Mouse (Mus musculus) stomach, embryonic 16.5 days (tissue): Measurements from ENCODE around the gene Scn1a. TPM values are rescaled to one million over a fixed set of nuclear protein-coding genes. Genes with fewer than 3 reads are reported as not detected.
A peak's percentile ranks its signal among the peaks of the same experiment; 100 is the strongest.

ENCODE experiments used
- ATAC-seq: fragments of 200-750 bp; cut with Nextera tagmentation; 2 replicates; pipeline ENCODE4 v1.8.0; 2017; ENCODE audit warnings: moderate number of reproducible peaks, moderate TSS enrichment; ENCODE audit not compliant: insufficient read depth, low FRiP score
- H3K27ac ChIP-seq: fragments of 300-500 bp; sonication (generic); 2 replicates; pipeline ENCODE4 v1.5.1; 2014; ENCODE audit warnings: low read length
- H3K27me3 ChIP-seq: fragments of 300-500 bp; sonication (generic); 2 replicates; pipeline ENCODE4 v1.6.1; 2014; ENCODE audit warnings: low read length, control low read depth, mixed read lengths; ENCODE audit not compliant: control insufficient read depth, insufficient read depth
- H3K36me3 ChIP-seq: fragments of 300-500 bp; sonication (generic); 2 replicates; pipeline ENCODE4 v1.6.1; 2014; ENCODE audit warnings: low read length; ENCODE audit not compliant: control insufficient read depth, insufficient read depth
- H3K4me1 ChIP-seq: fragments of 300-500 bp; sonication (generic); 2 replicates; pipeline ENCODE4 v1.6.1; 2014; ENCODE audit warnings: low read length, control low read depth, mixed read lengths; ENCODE audit not compliant: control insufficient read depth, insufficient read depth
- H3K4me2 ChIP-seq: fragments of 300-500 bp; sonication (generic); 2 replicates; pipeline ENCODE4 v1.6.1; 2014; ENCODE audit warnings: low read depth, low read length, mixed read lengths
- H3K4me3 ChIP-seq: fragments of 300-500 bp; sonication (generic); replicated peaks from 2 replicates; pipeline ENCODE4 v1.5.1; 2014; ENCODE audit warnings: mild to moderate bottlenecking, low read length
- H3K9ac ChIP-seq: fragments of 300-500 bp; sonication (generic); 2 replicates; pipeline ENCODE4 v1.6.1; 2014; ENCODE audit warnings: low read length
- H3K9me3 ChIP-seq: fragments of 300-500 bp; sonication (generic); replicated peaks from 2 replicates; pipeline ENCODE4 v1.6.1; 2016; ENCODE audit warnings: low read length, control low read depth; ENCODE audit not compliant: control insufficient read depth
- WGBS: fragments of 180-500 bp; shearing (Covaris S2); extraction: QIAGEN DNeasy Blood & Tissue Kit; methylation state at CpG from one replicate; pipeline ENCODE4 v1.1.7; 2014; 5-methylcytosine and 5-hydroxymethylcytosine counted together
- polyA plus RNA-seq: library from polyadenylated mRNA; unstranded; fragments of >200 nt; fragmentation: Nextera tagmentation; extraction: Ambion mirVana; gene quantifications from 2 replicates; pipeline ENCODE4 v1.2.1, GENCODE M21; 2015

Scn1a gene
- polyA plus RNA-seq, 1 experiment from 2014 or later = 0.18 TPM

DNA sequence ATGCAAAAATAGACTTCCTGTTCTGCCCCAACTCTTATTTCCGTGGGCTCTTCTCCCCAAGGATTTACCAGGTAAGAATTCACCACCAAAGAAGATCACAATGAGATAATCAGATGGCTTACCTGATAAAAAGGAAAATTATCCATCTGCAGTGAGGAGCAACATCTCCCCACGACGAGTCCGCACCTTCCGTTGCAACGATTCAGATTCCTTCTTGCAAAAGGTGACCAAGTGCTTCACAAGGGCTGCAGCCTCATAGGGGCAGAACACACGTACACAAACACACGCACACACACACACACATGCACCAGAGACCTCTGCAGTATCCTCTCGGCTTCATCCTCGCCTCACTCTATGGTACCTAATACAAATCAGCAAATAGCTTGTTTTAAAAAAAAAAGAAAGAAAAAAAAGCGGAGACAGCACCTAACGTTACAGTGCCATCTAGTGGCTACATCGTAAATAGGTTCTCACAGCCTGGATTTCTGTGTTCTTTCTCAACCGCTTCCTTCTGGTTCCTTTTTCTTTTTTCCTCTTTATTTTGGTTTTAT is 30.8 kb downstream of the Scn1a start:
- peak overlapping the region; percentile 57; the same call in 1 of the 2 replicates for H3K9ac ChIP-seq

DNA sequence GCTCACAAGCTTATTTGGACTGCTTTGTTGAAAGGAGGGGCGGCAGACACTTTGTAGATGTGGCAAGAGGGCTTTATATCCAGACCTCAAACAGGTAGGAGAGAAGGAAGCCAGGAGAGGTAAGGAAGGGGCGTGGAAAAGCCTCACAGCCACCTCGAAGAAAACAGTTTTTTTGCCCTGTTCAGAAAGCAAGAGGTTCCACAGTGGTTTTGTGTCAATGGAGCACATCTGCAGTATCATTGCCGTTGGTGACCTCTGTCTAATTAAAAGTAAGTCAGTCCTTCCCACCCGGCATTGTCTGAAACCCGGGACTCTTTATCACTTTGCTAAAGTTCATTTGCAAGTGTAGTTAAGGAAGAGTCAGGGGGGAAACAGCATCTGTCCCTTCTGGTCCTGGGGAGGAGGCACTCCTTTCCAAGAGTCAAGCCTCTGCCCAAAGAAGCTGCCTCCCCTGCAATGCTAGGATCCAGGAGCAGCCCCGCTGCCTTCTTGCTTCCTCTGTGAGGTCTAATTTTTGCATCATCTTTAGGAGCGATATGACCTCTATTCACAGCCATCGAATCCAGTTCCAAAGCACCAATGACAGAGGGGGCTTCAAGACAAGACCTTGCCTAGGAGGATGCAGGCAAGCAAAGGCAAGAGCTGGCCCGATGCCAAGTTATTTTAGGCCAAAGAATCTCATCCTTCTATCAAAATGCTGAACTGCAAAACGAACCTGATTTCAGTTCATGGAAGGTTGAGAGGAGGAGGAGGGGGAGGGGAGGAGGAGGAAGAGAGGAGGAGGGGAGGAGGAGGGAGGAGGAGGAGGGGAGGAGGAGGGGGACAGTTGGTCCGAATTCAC is 31.5 kb downstream of the Scn1a start:
- Histone ChIP-seq H3K27ac (no peak overlapping the region), H3K4me3 (peak overlapping the region; percentile 54), H3K9ac (0 out of 2 replicates have a peak overlapping the region, but pooled peaks have one; percentile 57), H3K4me1 (peaks cover 3% of the 10 kb centered on the region; the same call in 1 of the 2 replicates), H3K27me3 (no peaks in the 10 kb centered on the region), H3K9me3 (no peaks in the 10 kb centered on the region), H3K36me3 (no peaks in the 10 kb centered on the region), H3K4me2 (peak overlapping the region; percentile 94)
- WGBS = 7% methylated on average over 12 of the region's 12 CpGs
- no peak for ATAC-seq

More for the DNA sequence above, 30.8 kb downstream of the Scn1a start:
- under 1% methylated on average over 14 of the region's 14 CpGs for WGBS
- Histone ChIP-seq H3K27me3 (no peaks in the 10 kb centered on the region), H3K4me2 (peak overlapping the region; percentile 94), H3K27ac (no peak overlapping the region), H3K9me3 (no peaks in the 10 kb centered on the region), H3K4me3 (peak overlapping the region; percentile 54), H3K36me3 (no peaks in the 10 kb centered on the region), H3K4me1 (peaks cover 3% of the 10 kb centered on the region; the same call in 1 of the 2 replicates)
- ATAC-seq = no peak

DNA sequence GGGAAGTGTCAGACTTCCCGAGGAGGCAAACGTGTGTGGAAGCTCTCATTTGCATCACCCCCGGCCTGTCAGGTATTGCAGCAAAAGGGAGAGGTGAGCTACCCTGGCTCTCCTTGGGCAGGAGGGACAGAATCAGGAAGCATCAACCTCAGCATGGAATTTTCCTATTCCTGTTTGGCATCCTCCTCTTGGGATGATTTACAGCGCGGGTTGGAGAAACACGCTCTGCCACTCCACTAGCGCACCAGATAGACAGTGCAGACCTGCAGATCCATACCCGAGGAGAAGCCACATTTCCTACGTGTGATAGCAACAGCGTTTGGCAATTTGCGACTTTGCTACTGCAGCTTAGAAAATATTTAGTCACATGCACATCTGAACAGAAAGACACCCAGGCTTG is 32.2 kb downstream of the Scn1a start:
- peak overlapping the region; percentile 94; the same call in 1 of the 2 replicates for H3K4me2 ChIP-seq
- 16% methylated on average over 11 of the region's 11 CpGs for WGBS
- H3K4me3 ChIP-seq = peak overlapping the region; percentile 17; the same call in 1 of the 2 replicates
- no peaks in the 10 kb centered on the region for H3K9me3 ChIP-seq
- no peak overlapping the region for H3K9ac ChIP-seq
- no peak for ATAC-seq
- no peaks in the 10 kb centered on the region for H3K27me3 ChIP-seq
- no peaks in the 10 kb centered on the region for H3K36me3 ChIP-seq
- H3K4me1 ChIP-seq = peaks cover 3% of the 10 kb centered on the region; the same call in 1 of the 2 replicates
- no peak overlapping the region for H3K27ac ChIP-seq

DNA sequence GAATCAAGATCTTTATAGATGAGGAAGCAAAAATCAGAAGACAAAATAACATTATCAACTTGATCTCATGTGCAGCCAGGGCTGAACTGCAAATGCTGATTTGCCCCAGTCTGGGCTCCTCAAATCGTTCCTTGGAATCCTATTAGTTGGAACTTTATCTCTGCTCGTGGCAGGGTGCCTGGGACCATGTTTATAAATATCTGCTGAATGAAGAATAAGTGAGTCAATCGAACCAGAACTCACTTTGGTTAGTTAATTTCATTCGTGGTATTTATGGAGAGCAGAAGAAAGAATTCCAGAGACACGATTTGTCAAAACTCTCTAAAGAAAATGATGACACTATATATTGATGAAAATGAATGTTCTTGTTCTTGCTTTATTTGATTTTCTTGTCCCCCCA is 48.1 kb downstream of the Scn1a start:
- H3K27ac ChIP-seq = no peak overlapping the region
- H3K9me3 ChIP-seq = no peaks in the 10 kb centered on the region
- no peak for ATAC-seq
- no peak overlapping the region for H3K4me2 ChIP-seq
- H3K4me1 ChIP-seq = no peaks in the 10 kb centered on the region
- H3K9ac ChIP-seq = no peak overlapping the region
- no peak overlapping the region for H3K4me3 ChIP-seq
- H3K27me3 ChIP-seq = no peaks in the 10 kb centered on the region
- no peaks in the 10 kb centered on the region for H3K36me3 ChIP-seq
- WGBS = 46% methylated on average over 5 of the region's 5 CpGs

DNA sequence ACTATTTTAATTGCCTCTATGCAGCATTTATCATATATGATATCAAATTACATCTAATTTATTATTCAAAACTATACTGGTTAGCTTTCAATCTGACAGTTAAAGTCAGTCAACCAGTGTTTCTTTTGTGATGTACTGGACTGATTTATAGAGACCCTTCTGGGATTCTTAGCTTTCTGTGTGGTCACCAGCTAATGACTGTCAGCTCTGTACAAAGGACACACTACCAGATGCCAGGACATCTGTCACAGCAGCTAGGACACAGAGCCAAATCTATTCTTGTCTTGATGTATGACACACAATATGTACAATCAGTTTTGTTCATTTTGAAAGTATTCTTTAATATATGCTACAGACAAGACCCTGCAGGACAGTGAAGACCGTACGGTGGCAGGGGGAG is 72.7 kb downstream of the Scn1a start:
- WGBS = 89% methylated on average over 2 of the region's 2 CpGs
- no peak overlapping the region for H3K9ac ChIP-seq
- H3K9me3 ChIP-seq = no peaks in the 10 kb centered on the region
- no peak overlapping the region for H3K4me3 ChIP-seq
- H3K4me1 ChIP-seq = no peaks in the 10 kb centered on the region
- ATAC-seq = no peak
- no peaks in the 10 kb centered on the region for H3K27me3 ChIP-seq
- no peak overlapping the region for H3K27ac ChIP-seq
- H3K4me2 ChIP-seq = no peak overlapping the region
- H3K36me3 ChIP-seq = no peaks in the 10 kb centered on the region

DNA sequence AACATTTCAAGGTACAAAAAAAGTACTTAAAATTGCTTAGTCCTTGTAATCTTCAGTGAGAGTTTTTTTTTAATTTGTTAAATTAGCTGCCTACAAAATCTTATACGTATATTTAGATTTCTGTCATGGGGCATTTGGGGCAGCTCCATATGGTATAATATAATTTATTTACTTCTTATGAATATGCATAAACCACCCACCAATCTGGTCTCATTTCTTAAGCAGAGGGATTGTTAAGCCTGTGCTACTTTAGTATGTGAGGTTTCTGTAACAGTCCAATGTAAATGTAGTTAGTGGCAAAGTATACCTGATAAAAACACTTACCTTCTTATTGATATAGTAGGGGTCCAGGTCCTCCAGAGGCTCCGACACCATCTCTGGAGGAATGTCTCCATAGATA is 90.0 kb downstream of the Scn1a start:
- Histone ChIP-seq H3K4me1 (no peaks in the 10 kb centered on the region), H3K4me3 (no peak overlapping the region), H3K9me3 (no peaks in the 10 kb centered on the region), H3K9ac (no peak overlapping the region), H3K27ac (no peak overlapping the region), H3K36me3 (no peaks in the 10 kb centered on the region), H3K4me2 (no peak overlapping the region), H3K27me3 (no peaks in the 10 kb centered on the region)
- no peak for ATAC-seq
- WGBS = 85% methylated on average over 2 of the region's 2 CpGs

DNA sequence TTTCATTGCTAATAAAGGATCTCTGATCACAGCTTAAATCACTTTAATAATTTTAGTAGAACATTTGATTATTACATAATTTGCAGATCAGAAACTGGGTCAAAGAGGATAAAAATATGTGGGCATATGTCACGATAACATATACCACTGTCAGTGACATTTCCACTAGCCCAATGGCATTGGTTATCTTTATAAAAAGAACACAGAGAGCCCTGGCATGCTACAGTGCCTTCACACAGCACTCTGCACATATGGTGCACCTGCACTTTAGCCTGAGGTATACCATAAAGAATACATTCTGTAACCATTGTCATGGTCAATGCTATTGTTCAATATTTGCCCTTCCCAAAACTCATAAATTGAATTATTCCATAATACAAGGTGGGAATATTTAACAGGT is 94.0 kb downstream of the Scn1a start:
- H3K27ac ChIP-seq = no peak overlapping the region
- no peak overlapping the region for H3K4me2 ChIP-seq

DNA sequence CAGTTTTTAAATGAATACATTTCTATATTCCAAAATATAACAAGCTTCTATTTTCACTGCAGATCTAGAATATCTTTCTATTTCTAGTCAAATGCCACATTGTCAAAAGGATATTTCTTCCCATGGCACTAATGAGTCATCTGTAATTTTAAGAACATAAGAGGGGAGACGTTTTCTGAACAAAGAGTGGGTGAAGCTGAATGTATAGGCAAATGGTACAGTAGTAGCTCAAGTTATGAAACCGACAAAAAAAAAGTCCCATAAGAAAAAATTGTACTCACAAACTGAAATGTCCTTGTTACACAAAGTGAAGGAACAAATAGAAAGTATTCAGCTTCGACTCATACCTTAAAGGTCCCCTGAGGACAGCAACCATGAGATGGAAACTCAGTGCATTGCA is 94.5 kb downstream of the Scn1a start:
- no peaks in the 10 kb centered on the region for H3K27me3 ChIP-seq

More for the DNA sequence above, 94.0 kb downstream of the Scn1a start:
- Histone ChIP-seq H3K4me3 (no peak overlapping the region), H3K27me3 (no peaks in the 10 kb centered on the region), H3K4me1 (no peaks in the 10 kb centered on the region), H3K9ac (no peak overlapping the region), H3K9me3 (no peaks in the 10 kb centered on the region), H3K36me3 (no peaks in the 10 kb centered on the region)
- ATAC-seq = no peak
- WGBS = 90% methylated on average over 1 of the region's 1 CpGs

DNA sequence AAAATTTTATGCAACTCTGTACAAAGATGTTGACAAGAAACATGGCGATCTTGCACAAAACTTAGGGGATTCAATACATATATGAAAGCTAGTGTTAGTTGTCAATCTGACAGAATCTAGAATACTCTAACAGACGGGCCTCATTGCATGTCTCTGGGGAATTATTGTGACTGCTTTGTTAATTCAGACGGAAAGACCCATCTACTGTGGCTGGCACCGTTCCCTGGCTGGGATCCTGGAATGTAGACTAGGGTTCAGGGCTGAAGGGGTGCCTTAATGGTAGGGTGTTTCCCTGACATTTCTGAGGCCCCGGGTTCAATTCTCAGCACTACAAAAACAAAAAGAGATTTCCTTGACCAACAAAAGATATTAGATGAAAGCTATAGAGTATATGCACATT is 103.2 kb downstream of the Scn1a start:
- Histone ChIP-seq H3K36me3 (no peaks in the 10 kb centered on the region), H3K9me3 (no peaks in the 10 kb centered on the region), H3K9ac (no peak overlapping the region), H3K27ac (no peak overlapping the region), H3K27me3 (no peaks in the 10 kb centered on the region), H3K4me2 (no peak overlapping the region), H3K4me3 (no peak overlapping the region), H3K4me1 (no peaks in the 10 kb centered on the region)
- WGBS = 64% methylated on average over 5 of the region's 5 CpGs
- no peak for ATAC-seq

More for the DNA sequence above, 94.5 kb downstream of the Scn1a start:
- Histone ChIP-seq H3K36me3 (no peaks in the 10 kb centered on the region), H3K9ac (no peak overlapping the region), H3K27ac (no peak overlapping the region), H3K9me3 (no peaks in the 10 kb centered on the region), H3K4me1 (no peaks in the 10 kb centered on the region), H3K4me3 (no peak overlapping the region), H3K4me2 (no peak overlapping the region)
- no peak for ATAC-seq
- 75% methylated on average over 3 of the region's 3 CpGs for WGBS
